Mouse (Mus musculus): ENCODE measurements around the gene Pfpl. TPM values are rescaled to one million over a fixed set of nuclear protein-coding genes. Genes with fewer than 3 reads are reported as not detected.

Gene Pfpl
- total and polyA plus RNA-seq, 2 experiments from 2014 or later = not detected

GRCm38 (mm10) chr19:12460282-12461249, 32.9 kb downstream of the Pfpl start, which contains the start of gene Mpeg1:
Gene Mpeg1 (plus strand): TSS chr19:12460779.
- DNase-seq (ENCODE audit: low spot score) (no peak), ATAC-seq (ENCODE audit: low FRiP score) (no peak)
- TF ChIP-seq CTCF (IDR thresholded peaks at IDR 0.05) = no peak
- Histone ChIP-seq H3K4me3 (ENCODE audit: low read depth, low read length) (no peak within 1 kb of the TSS), H3K27me3 (ENCODE audit: insufficient read depth, low read length) (no peaks in the 10 kb centered on the region), H3K36me3 (ENCODE audit: insufficient read depth, low read length) (no peaks in the 10 kb centered on the region), H3K9ac (replicated peaks; ENCODE audit: low read length, poor library complexity, severe bottlenecking) (no peak within 1 kb of the TSS), H3K4me2 (ENCODE audit: low read depth, low read length, poor library complexity, severe bottlenecking) (no peak within 1 kb of the TSS), H3K9me3 (ENCODE audit: low read length) (no peaks in the 10 kb centered on the region), H3K4me1 (ENCODE audit: insufficient read depth, low read length) (no peaks in the 10 kb centered on the region), H3K27ac (ENCODE audit: low read depth, low read length) (no peak within 1 kb of the TSS)
- WGBS = 87% methylated on average over 11 of the region's 11 CpGs

- Histone ChIP-seq H3K9me3 (ENCODE audit: low read length) (no peaks in the 10 kb centered on the region), H3K4me3 (ENCODE audit: low read depth, low read length) (no peak overlapping the region), H3K4me2 (ENCODE audit: low read depth, low read length, poor library complexity, severe bottlenecking) (no peak overlapping the region), H3K27ac (ENCODE audit: low read depth, low read length) (no peak overlapping the region), H3K36me3 (ENCODE audit: insufficient read depth, low read length) (0 out of 2 replicates have a peak, but pooled peaks cover 2% of the 10 kb centered on the region), H3K4me1 (ENCODE audit: insufficient read depth, low read length) (no peaks in the 10 kb centered on the region), H3K9ac (replicated peaks; ENCODE audit: low read length, poor library complexity, severe bottlenecking) (no peak overlapping the region), H3K27me3 (ENCODE audit: insufficient read depth, low read length) (no peaks in the 10 kb centered on the region)
- ATAC-seq (ENCODE audit: low FRiP score) (no peak), DNase-seq (ENCODE audit: low spot score) (no peak)
- 57% methylated on average over 7 of the region's 7 CpGs for WGBS
- no peak for TF ChIP-seq CTCF (IDR thresholded peaks at IDR 0.05)
Observed at GRCm38 (mm10) chr19:12462851-12463721, 35.4 kb downstream of the Pfpl start.

DNA sequence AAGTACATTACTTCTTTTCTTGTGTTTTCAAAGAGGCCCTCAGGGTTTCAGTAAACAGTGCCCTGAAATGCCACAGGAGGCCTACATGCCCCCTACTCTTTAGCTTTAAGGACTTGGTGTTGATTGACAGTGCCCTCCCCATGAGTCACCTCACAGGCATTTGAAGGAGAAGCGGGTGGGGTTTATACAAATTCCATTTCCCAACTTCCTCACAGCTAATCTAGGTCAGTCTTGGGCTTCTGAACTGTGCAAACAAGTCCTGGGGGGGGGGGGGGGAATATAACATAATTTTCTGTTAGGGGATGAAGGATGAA, 36.0 kb downstream of the Pfpl start:
- H3K4me3 ChIP-seq (ENCODE audit: low read depth, low read length) = no peak overlapping the region
- H3K4me2 ChIP-seq (ENCODE audit: low read depth, low read length, poor library complexity, severe bottlenecking) = no peak overlapping the region
- peaks cover 8% of the 10 kb centered on the region for H3K36me3 ChIP-seq (ENCODE audit: insufficient read depth, low read length)
- no peak overlapping the region for H3K27ac ChIP-seq (ENCODE audit: low read depth, low read length)
- no peaks in the 10 kb centered on the region for H3K27me3 ChIP-seq (ENCODE audit: insufficient read depth, low read length)
- no peak overlapping the region for H3K9ac ChIP-seq (replicated peaks; ENCODE audit: low read length, poor library complexity, severe bottlenecking)
- no peaks in the 10 kb centered on the region for H3K4me1 ChIP-seq (ENCODE audit: insufficient read depth, low read length)
- TF ChIP-seq CTCF (IDR thresholded peaks at IDR 0.05) = no peak
- no peak for ATAC-seq (ENCODE audit: low FRiP score)
- 17% methylated on average over 1 of the region's 1 CpGs for WGBS
- H3K9me3 ChIP-seq (ENCODE audit: low read length) = no peaks in the 10 kb centered on the region
- no peak for DNase-seq (ENCODE audit: low spot score)

GRCm38 (mm10) chr19:12464127-12464526, 36.4 kb downstream of the Pfpl start:
- Histone ChIP-seq H3K27ac (ENCODE audit: low read depth, low read length) (no peak overlapping the region), H3K4me1 (ENCODE audit: insufficient read depth, low read length) (no peaks in the 10 kb centered on the region), H3K4me2 (ENCODE audit: low read depth, low read length, poor library complexity, severe bottlenecking) (no peak overlapping the region), H3K27me3 (ENCODE audit: insufficient read depth, low read length) (no peaks in the 10 kb centered on the region), H3K9ac (replicated peaks; ENCODE audit: low read length, poor library complexity, severe bottlenecking) (no peak overlapping the region), H3K4me3 (ENCODE audit: low read depth, low read length) (no peak overlapping the region), H3K9me3 (ENCODE audit: low read length) (no peaks in the 10 kb centered on the region), H3K36me3 (ENCODE audit: insufficient read depth, low read length) (peaks cover 12% of the 10 kb centered on the region)
- 81% methylated on average over 5 of the region's 5 CpGs for WGBS
- no peak for TF ChIP-seq CTCF (IDR thresholded peaks at IDR 0.05)
- DNase-seq (ENCODE audit: low spot score) (no peak), ATAC-seq (ENCODE audit: low FRiP score) (no peak)

GRCm38 (mm10) chr19:12464674-12465073, 37.0 kb downstream of the Pfpl start:
- Histone ChIP-seq H3K4me3 (ENCODE audit: low read depth, low read length) (no peak overlapping the region), H3K27ac (ENCODE audit: low read depth, low read length) (no peak overlapping the region), H3K9ac (replicated peaks; ENCODE audit: low read length, poor library complexity, severe bottlenecking) (no peak overlapping the region), H3K4me2 (ENCODE audit: low read depth, low read length, poor library complexity, severe bottlenecking) (no peak overlapping the region), H3K36me3 (ENCODE audit: insufficient read depth, low read length) (peaks cover 17% of the 10 kb centered on the region), H3K4me1 (ENCODE audit: insufficient read depth, low read length) (no peaks in the 10 kb centered on the region), H3K9me3 (ENCODE audit: low read length) (no peaks in the 10 kb centered on the region), H3K27me3 (ENCODE audit: insufficient read depth, low read length) (no peaks in the 10 kb centered on the region)
- TF ChIP-seq CTCF (IDR thresholded peaks at IDR 0.05) = no peak
- ATAC-seq (ENCODE audit: low FRiP score) (no peak), DNase-seq (ENCODE audit: low spot score) (no peak)
- WGBS = 83% methylated on average over 4 of the region's 4 CpGs

All from midbrain, postnatal 0 days (tissue).